Comparison of ENCODE assay signal across 8 mouse cellular contexts in the genomic region with DNA sequence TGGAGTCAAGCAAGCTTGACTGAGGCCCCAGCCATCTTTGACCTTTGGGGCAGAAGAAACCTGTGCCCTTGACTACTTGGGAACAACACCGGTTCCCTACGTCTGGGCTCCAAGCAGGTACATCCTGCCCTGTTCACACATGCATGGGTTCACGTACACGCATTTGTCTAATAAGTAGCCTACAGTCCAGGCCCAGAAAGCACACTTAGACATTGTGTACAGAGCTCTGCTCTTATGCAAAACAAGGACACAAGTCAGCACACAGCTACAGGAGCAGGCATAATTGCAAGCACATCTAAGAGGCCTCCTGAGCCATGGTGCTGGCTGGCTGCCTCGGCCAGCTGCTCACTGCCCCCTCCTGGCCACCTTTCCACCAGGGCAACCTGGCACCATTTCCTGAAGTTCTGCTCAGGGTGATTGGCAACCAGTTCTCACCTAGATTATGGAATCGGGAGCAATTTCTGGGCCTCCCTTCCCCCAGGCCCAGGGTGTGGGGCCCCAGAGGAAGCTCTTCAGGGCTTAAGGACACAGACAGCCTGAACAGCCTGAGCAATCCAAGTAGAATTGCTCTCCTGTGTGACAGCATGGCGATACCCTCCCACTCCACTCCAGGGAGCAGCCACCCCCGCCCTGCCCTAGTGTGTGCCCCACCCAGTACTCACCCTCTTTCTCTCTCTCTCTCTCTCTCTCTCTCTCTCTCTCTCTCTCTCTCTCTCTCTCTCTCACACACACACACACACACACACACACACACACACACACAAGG. TPM values are rescaled to one million over a fixed set of nuclear protein-coding genes. Genes with fewer than 3 reads are reported as not detected.
A peak's percentile ranks its signal among the peaks of the same experiment; 100 is the strongest.
DNase-seq lines count a peak whose midpoint lies in the region; TF ChIP-seq lines count a peak whose summit lies in the region.

No protein-coding gene starts in this region.

- peak; percentile 67 for DNase-seq in CD4-positive helper T cell, adult 2 months (ENCODE audit: low read depth, low spot score)
- peak; percentile 35 for DNase-seq in R1 (ENCODE audit: low read depth, low spot score)
- DNase-seq in embryonic facial prominence, embryonic 10.5 days (ENCODE audit: low spot score), result peak; percentile 61
- peak; percentile 58 for DNase-seq in heart, adult 8-10 months (ENCODE audit: low spot score)
- DNase-seq in kidney, adult 18-20 months, result peak; percentile 88
- DNase-seq in lung, adult 2 months, result peak; percentile 77
- DNase-seq in retina, embryonic 14.5 days (ENCODE audit: low spot score), result peak; percentile 67
- DNase-seq in right cerebral cortex, postnatal 25 days, result no peak

- H3K27me3 ChIP-seq in embryonic facial prominence, embryonic 10.5 days (replicated peaks; ENCODE audit: low read depth, poor library complexity, severe bottlenecking), result no peaks in the 10 kb centered on the region; the same call in 1 of the 2 replicates

- no peak for TF ChIP-seq POLR2A in lung, adult 2 months (IDR thresholded peaks at IDR 0.05; ENCODE audit: borderline replicate concordance, extremely low read depth, low read depth, low read length)

- peaks cover 76% of the 10 kb centered on the region for H3K4me1 ChIP-seq in embryonic facial prominence, embryonic 10.5 days
- H3K4me1 ChIP-seq in lung, adult 2 months (ENCODE audit: control insufficient read depth, insufficient read depth, low read length), result peaks cover 7% of the 10 kb centered on the region

- 73% methylated on average over 8 of the region's 8 CpGs for WGBS in embryonic facial prominence, embryonic 10.5 days
- 45% methylated on average over 8 of the region's 8 CpGs for WGBS in lung, adult 2 months

- H3K27ac ChIP-seq in embryonic facial prominence, embryonic 10.5 days (replicated peaks), result peak overlapping the region; percentile 75

- H3K36me3 ChIP-seq in embryonic facial prominence, embryonic 10.5 days (replicated peaks), result peaks cover 9% of the 10 kb centered on the region

- no peaks in the 10 kb centered on the region for H3K9me3 ChIP-seq in embryonic facial prominence, embryonic 10.5 days

- H3K4me3 ChIP-seq in embryonic facial prominence, embryonic 10.5 days, result no peak overlapping the region
- no peak overlapping the region for H3K4me3 ChIP-seq in lung, adult 2 months (replicated peaks; ENCODE audit: extremely low read depth, low read depth, low read length)

- TF ChIP-seq CTCF in lung, adult 2 months (IDR thresholded peaks at IDR 0.05; ENCODE audit: insufficient read depth, low read length), result peak; percentile 72

RNA-seq across cellular contexts. Expression of gene Cd164l2, which starts 10.7 kb away (rescaled TPM):
- 3.0 and 5.2 TPM in 2 replicates for polyA plus RNA-seq in embryonic facial prominence, embryonic 10.5 days (2016; fragmentation: Nextera tagmentation; extraction: Ambion mirVana)
- not detected for total RNA-seq in heart, adult 8-10 months (2022)
- 2.8 and 4.3 TPM in 2 replicates for polyA plus RNA-seq in lung, adult 2 months (2012; rRNA removed)

RNA-seq across cellular contexts. Expression of gene Gpr3, which starts 11.1 kb away (rescaled TPM):
- 0.11 and 0.57 TPM in 2 replicates for polyA plus RNA-seq in embryonic facial prominence, embryonic 10.5 days (2016; fragmentation: Nextera tagmentation; extraction: Ambion mirVana)
- total RNA-seq in heart, adult 8-10 months (2022), result not detected
- 0.18 and 0.60 TPM in 2 replicates for polyA plus RNA-seq in lung, adult 2 months (2012; rRNA removed)

RNA-seq across cellular contexts. Expression of gene Map3k6, which starts 39.4 kb away (rescaled TPM):
- 1.7 and 1.8 TPM in 2 replicates for polyA plus RNA-seq in embryonic facial prominence, embryonic 10.5 days (2016; fragmentation: Nextera tagmentation; extraction: Ambion mirVana)
- total RNA-seq in heart, adult 8-10 months (2022), result 10 to 100 TPM; 14.8 to 21.8 (median 16.3) TPM
- polyA plus RNA-seq in lung, adult 2 months (2012; rRNA removed), result 27.9 and 38.2 TPM in 2 replicates

Comparison
In these comparisons a context has a peak if more than half of its experiments do, and no peak if none do; other contexts are left out.
1. RNA of gene Map3k6, which starts 39.4 kb away (polyA plus RNA-seq): 27.9 to 38.2 TPM in lung, adult 2 months; 1.7 to 1.8 TPM in embryonic facial prominence, embryonic 10.5 days; every median in the first group is over 10 times any median in the second.